Mouse (Mus musculus) ES-CJ7 (cell line): Measurements from ENCODE around the gene Tstd2.

Source experiments
- DNase-seq: peaks from one replicate; pipeline ENCODE4 v3.0.0; 2011; ENCODE audit warnings: low read depth, low spot score

Tstd2 gene

GRCm38 (mm10) chr4:46138287-46139222 lies at the start of gene Tstd2, which contains the start of gene Ncbp1:
TSS of gene Tstd2 (minus strand) at chr4:46138694.
TSS of gene Ncbp1 (plus strand) at chr4:46138613.
- DNase-seq: peak; percentile 92

- DNase-seq: peak; percentile 75
Measured at GRCm38 (mm10) chr4:46186466-46186865, 48.0 kb upstream of the Tstd2 start.

DNA sequence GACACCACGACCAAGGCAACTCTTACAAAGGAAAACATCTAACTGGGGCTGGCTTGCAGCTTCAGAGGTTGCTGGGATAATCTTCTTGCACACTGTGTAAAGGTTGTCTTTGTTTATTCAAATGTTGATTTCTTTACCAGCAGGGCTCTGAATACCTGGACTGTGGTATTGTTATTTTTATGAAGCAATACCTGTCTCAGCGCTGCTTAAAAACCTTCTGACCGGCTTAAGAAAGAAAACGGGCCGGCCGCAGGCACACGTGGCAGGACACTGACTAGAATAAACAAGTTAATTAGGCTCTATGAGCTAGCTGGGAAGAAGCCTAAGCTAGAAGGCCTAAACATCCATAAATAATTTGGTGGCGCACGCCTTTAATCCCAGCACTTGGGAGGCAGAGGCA lies 47.4 kb upstream of the Tstd2 start:
- peak; percentile 90 for DNase-seq

GRCm38 (mm10) chr4:46185423-46185822 lies 46.9 kb upstream of the Tstd2 start:
- peak; percentile 44 for DNase-seq

DNA sequence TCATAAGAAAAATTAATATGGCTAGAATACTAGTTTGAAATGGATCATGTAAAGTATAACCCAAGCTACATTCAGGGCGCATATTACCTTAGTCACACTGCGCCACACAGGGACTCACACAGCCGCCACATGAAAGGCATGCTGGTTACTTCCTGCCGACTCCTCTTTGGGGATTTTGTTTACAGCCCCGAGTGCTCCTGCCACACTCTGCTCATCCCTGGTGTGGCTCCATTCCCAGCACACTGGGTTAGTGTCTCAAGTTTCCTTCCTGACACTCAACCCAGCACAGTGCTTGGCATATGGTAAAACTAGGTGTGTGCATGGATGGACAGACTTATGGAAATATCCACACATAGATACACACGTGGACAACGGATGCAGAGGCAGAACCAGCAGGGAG lies 43.7 kb upstream of the Tstd2 start:
- no peak for DNase-seq

DNA sequence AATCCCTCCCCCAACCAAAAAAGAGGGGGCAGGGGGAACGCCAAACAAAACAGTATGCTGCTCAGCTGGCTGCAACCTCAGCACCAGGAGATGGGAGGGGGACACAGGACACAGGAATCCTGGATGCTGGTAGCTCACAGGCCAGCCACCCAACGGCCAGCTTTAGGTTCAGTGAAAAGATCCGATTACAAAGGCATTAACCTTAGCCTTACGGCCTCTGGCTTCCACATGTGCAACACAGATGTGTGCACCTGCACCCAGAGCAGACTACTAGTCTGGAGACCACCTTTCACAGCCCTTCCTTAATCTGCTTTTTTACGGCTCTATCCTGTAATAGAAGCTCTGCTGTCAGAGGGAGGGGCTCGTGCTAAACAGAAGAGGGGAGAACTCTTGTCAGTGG lies 42.7 kb upstream of the Tstd2 start:
- DNase-seq: no peak

- no peak for DNase-seq
Measured at GRCm38 (mm10) chr4:46177496-46177895, 39.0 kb upstream of the Tstd2 start.

GRCm38 (mm10) chr4:46177018-46177417 lies 38.5 kb upstream of the Tstd2 start:
- DNase-seq: no peak

DNA sequence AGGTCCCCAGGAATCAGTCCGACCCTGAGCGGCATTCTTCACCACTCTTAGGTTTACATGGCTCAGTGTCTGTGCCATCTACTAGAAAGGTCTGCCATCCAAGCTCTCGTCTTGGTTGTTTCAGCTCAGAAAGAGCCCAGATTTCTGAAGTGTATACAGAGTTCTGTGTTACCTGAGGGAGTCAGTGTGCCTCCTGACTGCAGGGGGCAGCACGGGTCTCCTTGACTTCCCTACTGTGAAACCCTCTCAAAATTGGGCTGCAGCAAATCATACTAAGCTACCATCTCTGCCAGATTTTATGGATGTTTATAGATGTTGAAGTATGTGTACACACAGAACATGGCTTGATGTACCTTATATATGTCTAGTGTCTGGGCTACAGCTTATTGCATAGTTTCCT lies 37.8 kb upstream of the Tstd2 start:
- DNase-seq: peak; percentile 27

DNA sequence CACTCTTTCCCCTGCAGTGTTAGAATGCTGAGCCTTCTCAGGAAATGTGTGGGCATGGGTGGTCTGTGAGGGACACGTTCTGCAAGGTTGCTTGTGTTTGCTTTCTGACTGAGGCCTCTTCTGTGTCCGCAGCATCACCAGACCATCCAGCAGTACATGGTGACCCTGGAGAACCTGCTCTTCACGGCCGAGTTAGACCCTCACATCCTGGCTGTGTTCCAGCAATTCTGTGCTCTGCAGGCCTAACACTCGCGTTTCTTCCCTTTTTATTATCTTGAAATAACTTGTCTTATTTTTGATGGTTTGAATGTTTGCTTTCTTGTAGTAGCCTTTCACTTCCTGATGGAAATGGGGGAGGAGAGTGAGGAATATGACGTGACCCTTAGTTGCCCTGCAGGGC lies 33.3 kb upstream of the Tstd2 start:
- DNase-seq: no peak

- DNase-seq: no peak
Measured at GRCm38 (mm10) chr4:46165831-46166230, 27.3 kb upstream of the Tstd2 start.

- DNase-seq: no peak
Measured at GRCm38 (mm10) chr4:46164027-46164426, 25.5 kb upstream of the Tstd2 start.

DNA sequence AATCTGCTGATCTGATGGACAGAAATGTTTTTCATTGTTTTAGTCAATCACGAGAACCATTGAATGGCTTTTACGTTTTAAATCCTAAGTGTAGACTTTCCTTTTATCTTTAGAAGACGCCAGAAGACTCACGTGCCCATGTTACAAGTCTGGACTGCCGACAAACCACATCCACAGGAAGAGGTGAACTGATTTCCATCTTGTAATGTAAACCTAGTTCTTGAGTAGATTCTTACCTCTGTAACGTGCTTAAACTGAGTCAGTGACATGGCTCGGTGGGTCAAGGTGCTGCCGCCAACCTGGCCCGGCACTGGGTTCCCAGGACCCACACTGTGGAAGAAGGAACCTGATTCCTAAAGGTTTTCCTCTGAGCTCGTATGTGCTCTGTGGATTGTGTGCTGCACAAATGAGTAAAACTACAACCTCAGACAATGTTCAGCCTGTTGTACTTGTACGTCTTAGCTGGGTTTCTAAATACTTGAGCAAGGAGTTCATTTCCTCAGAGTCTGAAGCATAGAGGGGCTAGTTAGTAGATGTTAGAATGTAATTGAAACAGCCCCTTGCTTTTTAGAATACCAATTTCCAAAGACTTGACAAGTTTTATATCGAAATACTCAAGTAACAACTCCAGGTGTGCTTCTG lies 13.5 kb upstream of the Tstd2 start:
- DNase-seq: no peak

DNA sequence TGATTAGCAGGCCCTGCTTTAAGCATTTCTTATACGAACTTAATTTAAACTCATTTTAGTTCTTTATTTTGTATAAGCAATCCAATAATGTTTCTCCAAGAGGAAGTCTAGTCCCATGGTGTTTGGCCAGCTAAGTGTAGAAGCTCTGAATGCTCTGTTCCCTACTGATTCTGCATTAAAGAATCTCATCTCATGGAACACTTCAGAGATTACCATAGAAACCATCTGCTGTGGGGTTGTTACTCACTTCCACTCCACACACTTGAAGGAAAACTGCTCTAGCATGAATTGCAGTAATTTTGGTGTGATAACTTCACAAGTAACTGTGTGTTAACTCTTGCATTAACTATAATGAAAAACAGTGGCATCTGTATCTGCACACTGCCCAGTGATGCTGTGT lies 8.4 kb upstream of the Tstd2 start:
- no peak for DNase-seq

GRCm38 (mm10) chr4:46144323-46144722 lies 5.8 kb upstream of the Tstd2 start:
- peak; percentile 51 for DNase-seq

DNA sequence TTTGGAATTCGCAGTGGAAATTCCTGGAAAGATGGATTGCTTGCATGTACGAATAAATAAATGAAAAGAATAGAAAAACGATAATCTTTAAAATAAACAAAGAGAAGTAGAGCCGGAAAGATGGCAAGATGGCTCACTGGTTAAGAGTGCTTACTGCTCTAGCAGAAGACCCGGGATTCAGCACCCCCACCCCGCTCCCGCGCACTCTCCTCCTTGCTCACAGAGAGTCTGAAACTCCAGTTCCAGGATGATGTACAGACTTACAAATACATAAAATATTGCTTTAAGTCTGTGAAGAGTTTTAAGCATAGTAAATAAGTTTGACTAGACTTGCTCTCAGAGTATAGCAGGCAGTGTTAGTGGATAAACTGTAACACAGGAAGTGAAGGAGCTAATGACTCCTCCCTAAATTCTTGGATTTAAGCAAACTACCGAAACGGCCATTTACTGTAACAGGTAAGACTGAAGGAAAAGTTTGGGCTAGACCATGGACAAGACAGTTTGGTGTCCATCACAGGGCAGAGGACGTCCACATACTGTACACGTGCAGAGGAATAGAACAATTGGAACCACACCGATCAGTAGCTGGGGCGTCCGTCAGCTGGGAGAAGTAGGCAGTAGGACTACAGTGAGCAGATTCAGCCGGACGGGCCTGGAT lies 736 bp downstream of the Tstd2 start:
- peak; percentile 15 for DNase-seq

DNA sequence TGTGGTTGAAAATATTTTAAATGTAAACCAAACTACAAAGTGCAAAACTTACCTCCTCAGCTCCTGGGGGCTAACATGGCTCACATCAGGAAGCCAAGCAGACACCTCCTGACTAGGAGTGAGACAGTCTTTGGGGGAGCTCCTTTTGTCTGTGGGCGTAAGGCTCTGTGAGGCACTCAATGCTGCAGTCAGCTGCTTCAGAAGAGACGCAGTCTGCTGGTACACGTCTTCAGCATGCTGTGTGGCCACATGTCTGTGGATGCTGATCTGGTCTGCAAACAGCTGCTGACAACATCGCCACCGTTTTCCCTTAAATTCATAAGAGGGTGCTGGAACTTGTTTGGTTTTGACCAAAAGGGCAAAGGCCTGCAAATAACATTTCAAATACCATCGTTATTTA lies 6.7 kb downstream of the Tstd2 start:
- no peak for DNase-seq

- DNase-seq: peak; percentile 52
Measured at GRCm38 (mm10) chr4:46130221-46130620, 8.3 kb downstream of the Tstd2 start.

DNA sequence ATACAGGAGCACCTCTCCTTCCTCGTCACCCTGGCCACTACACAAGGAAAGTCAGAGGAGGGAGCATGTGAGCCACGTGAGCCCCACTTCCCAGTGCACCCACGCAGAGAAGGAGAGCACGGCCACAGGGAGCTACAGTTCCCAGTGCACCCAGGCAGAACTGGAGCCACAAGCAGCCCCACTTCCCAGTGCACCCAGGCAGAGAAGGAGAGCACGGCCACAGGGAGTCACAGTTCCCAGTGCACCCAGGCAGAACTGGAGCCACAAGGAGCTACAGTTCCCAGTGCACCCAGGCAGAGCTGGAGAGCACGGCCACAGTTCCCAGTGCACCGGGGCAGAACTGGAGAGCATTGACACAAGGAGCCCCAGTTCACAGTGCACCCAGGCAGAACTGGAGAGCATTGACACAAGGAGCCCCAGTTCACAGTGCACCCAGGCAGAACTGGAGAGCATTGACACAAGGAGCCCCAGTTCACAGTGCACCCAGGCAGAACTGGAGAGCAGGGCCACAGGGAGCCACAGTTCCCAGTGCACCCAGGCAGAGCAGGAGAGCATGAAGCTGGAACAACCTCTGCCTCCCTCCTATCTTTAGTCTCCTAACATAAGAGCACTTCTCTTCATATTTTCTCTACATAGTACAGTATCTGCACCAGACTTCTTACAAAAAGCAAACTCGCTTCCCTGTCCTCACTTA lies 9.0 kb downstream of the Tstd2 start:
- no peak for DNase-seq

DNA sequence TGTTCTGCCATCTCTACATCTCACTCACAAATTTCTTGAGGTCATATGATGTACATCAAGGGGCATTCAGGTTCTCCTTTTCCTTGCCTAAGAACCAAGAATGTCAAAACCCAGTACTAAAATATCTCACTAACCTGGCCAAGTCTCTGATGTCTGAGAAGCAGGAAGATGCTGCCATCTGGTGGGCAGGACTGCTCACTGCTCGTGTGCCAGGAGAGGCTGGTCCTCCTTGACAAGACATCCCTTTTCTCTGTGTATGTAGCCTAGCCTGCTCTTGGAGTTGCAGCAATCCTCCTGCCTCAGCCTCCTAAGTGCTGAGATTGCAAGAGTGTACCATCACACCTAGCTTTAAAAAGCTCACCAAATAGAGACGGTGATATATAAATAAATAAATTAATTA lies 12.0 kb downstream of the Tstd2 start:
- DNase-seq: peak; percentile 72

DNA sequence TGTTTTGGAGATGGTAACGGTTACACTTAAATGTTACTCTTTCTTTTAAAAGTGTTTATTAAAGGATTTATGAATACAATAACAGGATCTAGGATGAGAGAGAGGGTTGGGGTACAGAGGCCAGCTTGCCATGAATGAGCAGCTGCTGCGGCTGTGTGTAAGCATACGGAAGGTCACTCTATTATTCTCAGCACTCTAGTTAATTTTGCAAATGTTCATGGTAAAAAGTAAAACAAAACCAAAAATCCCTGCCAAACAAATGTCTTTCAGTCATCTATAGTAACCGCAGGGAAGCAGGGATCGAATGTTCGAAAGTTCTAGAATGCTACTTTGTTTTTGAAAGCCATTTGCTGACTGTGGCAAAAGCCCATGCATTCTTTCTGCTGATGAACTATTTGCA lies 15.1 kb downstream of the Tstd2 start:
- no peak for DNase-seq

- no peak for DNase-seq
Measured at GRCm38 (mm10) chr4:46120767-46121166, 17.7 kb downstream of the Tstd2 start.
